Mouse (Mus musculus) MEL (cell line): ENCODE results near the gene Cpt1c.

Experiments
- CTCF ChIP-seq, 3 experiments: IDR thresholded peaks in 2 of 3; conservative IDR thresholded peaks in 1 of 3; 2 replicates each; pipeline ENCODE4 v1.5.1; 2011 to 2012; ENCODE audit warnings: low read length in 3 of 3, low read depth in 2 of 3, mild to moderate bottlenecking in 2 of 3, improper control_type of control experiment in 1 of 3, inconsistent platforms in 1 of 3, mixed read lengths in 1 of 3, moderate library complexity in 1 of 3; ENCODE audit not compliant: control insufficient read depth in 1 of 3, insufficient read depth in 1 of 3, poor library complexity in 1 of 3, severe bottlenecking in 1 of 3
- ELF1 ChIP-seq: IDR thresholded peaks from 2 replicates; pipeline ENCODE4 v1.6.1; 2014; ENCODE audit warnings: low read depth, mild to moderate bottlenecking, inconsistent platforms, low read length, improper control_type of control experiment, moderate library complexity
- EP300 ChIP-seq, 2 experiments: IDR thresholded peaks; 2 replicates each; pipeline ENCODE4 v1.6.1; 2011; ENCODE audit warnings: improper control_type of control experiment in 2 of 2, low read length in 2 of 2, low read depth in 1 of 2, mild to moderate bottlenecking in 1 of 2
- GABPA ChIP-seq: IDR thresholded peaks from 2 replicates; pipeline ENCODE4 v1.6.1; 2012; ENCODE audit warnings: low read depth, mild to moderate bottlenecking, inconsistent platforms, low read length, improper control_type of control experiment, moderate library complexity
- JUND ChIP-seq: IDR thresholded peaks from 2 replicates; pipeline ENCODE4 v1.6.1; 2011; ENCODE audit warnings: low read depth, mild to moderate bottlenecking, improper control_type of control experiment, low read length
- SIN3A ChIP-seq: IDR thresholded peaks from 2 replicates; pipeline ENCODE4 v1.6.1; 2012; ENCODE audit warnings: low read length, improper control_type of control experiment, inconsistent platforms

DNA sequence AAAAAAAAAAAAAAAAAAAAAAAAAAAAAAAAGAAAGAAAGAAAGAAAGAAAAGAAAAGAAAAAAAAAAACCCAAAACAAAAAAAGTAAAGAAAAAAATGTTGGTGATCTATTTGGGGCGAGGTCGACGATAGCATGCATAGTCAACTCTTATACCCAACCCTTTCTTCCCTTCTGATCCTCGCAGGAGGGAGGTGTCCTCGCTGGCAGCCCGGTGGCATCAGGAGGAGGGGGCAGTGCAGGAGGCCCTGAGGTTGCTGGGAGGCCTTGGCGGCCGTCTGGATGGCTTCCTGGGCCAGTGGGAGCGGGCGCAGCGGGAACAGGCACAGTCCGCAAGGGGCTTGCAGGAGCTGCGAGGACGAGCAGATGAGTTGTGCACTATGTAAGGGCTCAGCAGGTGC is 21.1 kb downstream of the Cpt1c start:
- TF ChIP-seq GABPA, result no peak
- TF ChIP-seq CTCF (IDR thresholded peaks at IDR 0.05 in 2 of 3, conservative IDR thresholded peaks at IDR 0.05 in 1 of 3; ENCODE audit: control insufficient read depth in 1 of 3, insufficient read depth in 1 of 3, low read depth in 2 of 3, low read length in 3 of 3, poor library complexity in 1 of 3, severe bottlenecking in 1 of 3), result no peak
- TF ChIP-seq EP300 (IDR thresholded peaks at IDR 0.05; ENCODE audit: low read depth in 1 of 2, low read length in 2 of 2), result no peak
- no peak for TF ChIP-seq SIN3A
- no peak for TF ChIP-seq ELF1
- no peak for TF ChIP-seq JUND
